Mouse (Mus musculus) embryonic fibroblast, embryonic 13.5 days (primary cell): Measurements from ENCODE around the gene Qpct.

ENCODE experiments used
- CTCF ChIP-seq: IDR thresholded peaks from 2 replicates; pipeline ENCODE4 v1.5.1; 2011; ENCODE audit warnings: mild to moderate bottlenecking, control low read depth, low read length, moderate library complexity, borderline replicate concordance; ENCODE audit not compliant: insufficient read depth
- POLR2A ChIP-seq: IDR thresholded peaks from 2 replicates; pipeline ENCODE4 v1.6.1; 2011; ENCODE audit warnings: low read depth, mild to moderate bottlenecking, control low read depth, low read length, moderate library complexity

- TF ChIP-seq CTCF (no peak), POLR2A (no peak)
These were observed 12.0 kb upstream of the Qpct start for GRCm38 (mm10) chr17:79039660-79040059.
